Mouse (Mus musculus) layer of hippocampus, adult 6 months (tissue): ENCODE data around the gene Spx. TPM values are rescaled to one million over a fixed set of nuclear protein-coding genes. Genes with fewer than 3 reads are reported as not detected.

Experiments used
- long read RNA-seq, 2 experiments: library from polyadenylated mRNA; unstranded; transcript quantifications; one replicate each; pipeline ENCODE4 v2.0.0; 2019 to 2020
- polyA plus RNA-seq: library from polyadenylated mRNA; unstranded; fragments of <200 nt; fragmentation: Nextera tagmentation; gene quantifications from 2 replicates; pipeline ENCODE4 v1.2.3, GENCODE M21; 2021

Gene Spx
- polyA plus RNA-seq: 0.28 TPM in 1 of 2 replicates, not detected in the other
- long read RNA-seq, experiment 1: 0 reads
- long read RNA-seq, experiment 2, partial matches to known transcripts: 2 of 3 reads
- long read RNA-seq, experiment 2, other reads (novel, unspliced or antisense): 1 of 3 reads

GRCm38 (mm10) chr6:142412906-142413491 lies at the start of gene Spx:
Gene Spx (plus strand): TSS chr6:142413441.

GRCm38 (mm10) chr6:142387011-142387754 lies 26.1 kb upstream of the Spx start, which contains the start of the genes Recql and Golt1b:
Gene Recql (minus strand): TSS chr6:142387087.
Gene Golt1b (plus strand): TSS chr6:142387221.

Other genes starting within 250 kb of the Spx start
- not detected in 2 replicates for gene Slco1a6, start 204.9 kb upstream of the Spx start, polyA plus RNA-seq
- gene Iapp, start 115.0 kb upstream of the Spx start, polyA plus RNA-seq: not detected in 2 replicates
- gene Slco1a5, start 90.5 kb upstream of the Spx start, polyA plus RNA-seq: 0.05 and 0.97 TPM in 2 replicates
- gene Pyroxd1, start 67.8 kb upstream of the Spx start, polyA plus RNA-seq: 8.0 and 8.6 TPM in 2 replicates
- 14.7 and 16.2 TPM in 2 replicates for gene Recql, start 26.4 kb upstream of the Spx start, polyA plus RNA-seq
- gene Golt1b, start 26.2 kb upstream of the Spx start, polyA plus RNA-seq: 59.6 and 108 TPM in 2 replicates
- gene Gys2, start 59.7 kb downstream of the Spx start, polyA plus RNA-seq: 0.50 TPM in 1 of 2 replicates, not detected in the other
- 1,317 and 1,506 TPM in 2 replicates for gene Ldhb, start 94.5 kb downstream of the Spx start, polyA plus RNA-seq
- gene Kcnj8, start 158.2 kb downstream of the Spx start, polyA plus RNA-seq: 2.5 and 4.5 TPM in 2 replicates